Mouse (Mus musculus) heart, embryonic 10.5 days (tissue): ENCODE results near the gene Tmcc3. TPM values are rescaled to one million over a fixed set of nuclear protein-coding genes. Genes with fewer than 3 reads are reported as not detected.

Experiments
- DNase-seq: peaks from one replicate; pipeline ENCODE4 v3.0.0-alpha.2; 2017; ENCODE audit warnings: low spot score
- H3K27ac ChIP-seq: fragments of 300-500 bp; sonication (generic); 2 replicates; pipeline ENCODE4 v1.5.1; 2016; ENCODE audit warnings: mild to moderate bottlenecking
- H3K27me3 ChIP-seq: fragments of 300-500 bp; sonication (generic); 2 replicates; pipeline ENCODE4 v1.6.1; 2016; ENCODE audit warnings: mild to moderate bottlenecking; ENCODE audit not compliant: poor library complexity, insufficient read depth, severe bottlenecking
- H3K36me3 ChIP-seq: fragments of 300-500 bp; sonication (generic); 2 replicates; pipeline ENCODE4 v1.6.1; 2016; ENCODE audit warnings: mild to moderate bottlenecking, moderate library complexity
- H3K4me1 ChIP-seq: fragments of 300-500 bp; sonication (generic); 2 replicates; pipeline ENCODE4 v1.6.1; 2016; ENCODE audit warnings: mild to moderate bottlenecking
- H3K4me3 ChIP-seq: fragments of 300-500 bp; sonication (generic); 2 replicates; pipeline ENCODE4 v1.5.1; 2016; ENCODE audit warnings: mild to moderate bottlenecking, moderate library complexity
- H3K9me3 ChIP-seq: fragments of 300-500 bp; sonication (generic); 2 replicates; pipeline ENCODE4 v1.6.1; 2016; ENCODE audit warnings: mild to moderate bottlenecking, moderate library complexity
- WGBS: fragments of 180-500 bp; shearing (Covaris S2); methylation state at CpG from one replicate; pipeline ENCODE4 v1.1.7; 2016; 5-methylcytosine and 5-hydroxymethylcytosine counted together
- polyA plus RNA-seq: library from polyadenylated mRNA; unstranded; fragments of >200 nt; fragmentation: Nextera tagmentation; extraction: Ambion mirVana; gene quantifications from 2 replicates; pipeline ENCODE4 v1.2.1, GENCODE M21; 2016

The Tmcc3 gene
- polyA plus RNA-seq, 1 experiment from 2014 or later, result 12.2 TPM

GRCm38 (mm10) chr10:94382618-94383017 lies 70.9 kb downstream of the Tmcc3 start:
- no peaks in the 10 kb centered on the region for H3K27me3 ChIP-seq
- 89% methylated on average over 14 of the region's 14 CpGs for WGBS
- no peak for DNase-seq
- peaks cover 17% of the 10 kb centered on the region for H3K4me1 ChIP-seq
- H3K4me3 ChIP-seq, result no peak overlapping the region
- peaks cover 11% of the 10 kb centered on the region for H3K9me3 ChIP-seq
- H3K27ac ChIP-seq, result no peak overlapping the region
- no peaks in the 10 kb centered on the region for H3K36me3 ChIP-seq

- Histone ChIP-seq H3K4me3 (no peak overlapping the region), H3K27ac (no peak overlapping the region), H3K36me3 (no peaks in the 10 kb centered on the region), H3K4me1 (peaks cover 9% of the 10 kb centered on the region), H3K9me3 (peaks cover 11% of the 10 kb centered on the region), H3K27me3 (no peaks in the 10 kb centered on the region)
- 83% methylated on average over 6 of the region's 6 CpGs for WGBS
- no peak for DNase-seq
These were observed 71.8 kb downstream of the Tmcc3 start for GRCm38 (mm10) chr10:94383565-94383964.

- no peak for DNase-seq
- Histone ChIP-seq H3K4me1 (no peaks in the 10 kb centered on the region), H3K4me3 (no peak overlapping the region), H3K27ac (no peak overlapping the region), H3K9me3 (peaks cover 11% of the 10 kb centered on the region), H3K27me3 (no peaks in the 10 kb centered on the region), H3K36me3 (no peaks in the 10 kb centered on the region)
- WGBS, result 87% methylated on average over 6 of the region's 6 CpGs
These were observed 77.5 kb downstream of the Tmcc3 start for GRCm38 (mm10) chr10:94389219-94389618.

DNA sequence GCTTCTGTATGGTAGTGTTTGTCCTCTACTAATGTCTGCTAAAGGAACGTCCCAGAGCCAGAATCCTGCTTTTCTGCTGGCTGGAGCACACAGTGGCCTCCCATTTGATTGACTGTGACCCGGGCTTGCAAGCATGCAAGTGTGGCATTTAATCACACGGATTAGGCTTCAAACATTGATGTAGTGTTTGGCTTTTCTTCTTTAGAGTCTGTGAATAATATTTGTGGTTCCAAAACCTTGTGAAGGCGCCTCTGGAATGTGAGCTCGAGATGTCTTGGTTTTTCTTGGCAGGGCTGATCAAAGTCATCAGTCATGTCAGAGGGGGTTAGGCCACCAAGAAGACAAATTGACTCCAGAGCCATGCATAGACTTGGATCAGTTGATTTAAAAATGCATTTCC lies 79.3 kb downstream of the Tmcc3 start:
- no peaks in the 10 kb centered on the region for H3K27me3 ChIP-seq
- H3K36me3 ChIP-seq, result no peaks in the 10 kb centered on the region
- H3K27ac ChIP-seq, result no peak overlapping the region
- no peak overlapping the region for H3K4me3 ChIP-seq
- 0 out of 2 replicates have a peak, but pooled peaks cover under 1% of the 10 kb centered on the region for H3K9me3 ChIP-seq
- DNase-seq, result no peak
- WGBS, result 81% methylated on average over 5 of the region's 5 CpGs
- H3K4me1 ChIP-seq, result no peaks in the 10 kb centered on the region

GRCm38 (mm10) chr10:94394286-94394685 lies 82.5 kb downstream of the Tmcc3 start:
- H3K36me3 ChIP-seq, result no peaks in the 10 kb centered on the region
- no peak overlapping the region for H3K4me3 ChIP-seq
- no peaks in the 10 kb centered on the region for H3K4me1 ChIP-seq
- no peak for DNase-seq
- no peak overlapping the region for H3K27ac ChIP-seq
- H3K27me3 ChIP-seq, result no peaks in the 10 kb centered on the region
- no peaks in the 10 kb centered on the region for H3K9me3 ChIP-seq

- Histone ChIP-seq H3K9me3 (no peaks in the 10 kb centered on the region), H3K27ac (no peak overlapping the region), H3K4me3 (no peak overlapping the region), H3K36me3 (no peaks in the 10 kb centered on the region), H3K27me3 (no peaks in the 10 kb centered on the region), H3K4me1 (no peaks in the 10 kb centered on the region)
- no peak for DNase-seq
- 70% methylated on average over 11 of the region's 11 CpGs for WGBS
These were observed 86.3 kb downstream of the Tmcc3 start for GRCm38 (mm10) chr10:94397833-94398596.

GRCm38 (mm10) chr10:94400895-94401294 lies 89.1 kb downstream of the Tmcc3 start:
- H3K27ac ChIP-seq, result no peak overlapping the region
- no peaks in the 10 kb centered on the region for H3K4me1 ChIP-seq
- no peaks in the 10 kb centered on the region for H3K9me3 ChIP-seq
- DNase-seq, result no peak
- H3K36me3 ChIP-seq, result no peaks in the 10 kb centered on the region
- WGBS, result 87% methylated on average over 8 of the region's 8 CpGs
- no peaks in the 10 kb centered on the region for H3K27me3 ChIP-seq
- H3K4me3 ChIP-seq, result no peak overlapping the region

GRCm38 (mm10) chr10:94405456-94405855 lies 93.7 kb downstream of the Tmcc3 start:
- Histone ChIP-seq H3K36me3 (no peaks in the 10 kb centered on the region), H3K9me3 (no peaks in the 10 kb centered on the region), H3K27ac (no peak overlapping the region), H3K4me1 (peaks cover 6% of the 10 kb centered on the region; the same call in 1 of the 2 replicates), H3K27me3 (no peaks in the 10 kb centered on the region), H3K4me3 (no peak overlapping the region)
- no peak for DNase-seq
- 57% methylated on average over 3 of the region's 3 CpGs for WGBS

DNA sequence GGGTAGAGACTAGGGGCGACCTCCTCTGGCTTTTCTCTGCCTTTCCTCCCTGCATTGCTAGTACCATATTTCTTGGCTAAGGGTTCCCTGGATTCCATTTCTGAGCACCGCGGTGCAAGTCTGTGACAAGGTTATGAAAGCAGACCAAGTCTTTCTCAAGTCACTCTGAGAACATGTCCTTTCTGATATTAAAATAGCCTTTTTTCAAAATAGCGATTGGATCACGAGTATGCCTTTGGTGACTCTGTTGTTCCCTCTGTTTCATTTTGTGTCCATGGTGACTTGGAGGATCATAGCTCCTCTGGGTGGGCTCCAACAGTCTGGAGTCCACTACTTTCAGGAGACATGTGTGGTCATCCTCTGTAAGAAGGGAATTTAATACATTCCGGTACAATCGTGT lies 95.1 kb downstream of the Tmcc3 start:
- peaks cover 8% of the 10 kb centered on the region; the same call in 1 of the 2 replicates for H3K4me1 ChIP-seq
- no peak overlapping the region for H3K27ac ChIP-seq
- no peaks in the 10 kb centered on the region for H3K36me3 ChIP-seq
- H3K27me3 ChIP-seq, result no peaks in the 10 kb centered on the region
- WGBS, result 93% methylated on average over 7 of the region's 7 CpGs
- DNase-seq, result no peak
- no peaks in the 10 kb centered on the region for H3K9me3 ChIP-seq
- H3K4me3 ChIP-seq, result no peak overlapping the region

GRCm38 (mm10) chr10:94408356-94409146 lies 96.8 kb downstream of the Tmcc3 start:
- DNase-seq, result peak; percentile 82
- peak overlapping the region; percentile 80 for H3K27ac ChIP-seq
- H3K9me3 ChIP-seq, result no peaks in the 10 kb centered on the region
- no peaks in the 10 kb centered on the region for H3K36me3 ChIP-seq
- no peaks in the 10 kb centered on the region for H3K27me3 ChIP-seq
- peaks cover 9% of the 10 kb centered on the region for H3K4me1 ChIP-seq
- WGBS, result 22% methylated on average over 22 of the region's 22 CpGs
- peak overlapping the region; percentile 54 for H3K4me3 ChIP-seq

GRCm38 (mm10) chr10:94409661-94410060 lies 97.9 kb downstream of the Tmcc3 start:
- Histone ChIP-seq H3K4me1 (peaks cover 15% of the 10 kb centered on the region), H3K36me3 (no peaks in the 10 kb centered on the region), H3K27me3 (no peaks in the 10 kb centered on the region), H3K27ac (no peak overlapping the region), H3K9me3 (no peaks in the 10 kb centered on the region), H3K4me3 (no peak overlapping the region)
- DNase-seq, result no peak
- WGBS, result 65% methylated on average over 6 of the region's 6 CpGs

GRCm38 (mm10) chr10:94411594-94411993 lies 99.8 kb downstream of the Tmcc3 start:
- Histone ChIP-seq H3K27ac (no peak overlapping the region), H3K9me3 (no peaks in the 10 kb centered on the region), H3K4me1 (peaks cover 22% of the 10 kb centered on the region), H3K4me3 (no peak overlapping the region), H3K27me3 (0 out of 2 replicates have a peak, but pooled peaks cover 3% of the 10 kb centered on the region), H3K36me3 (no peaks in the 10 kb centered on the region)
- DNase-seq, result no peak
- WGBS, result 84% methylated on average over 9 of the region's 9 CpGs
